Mouse (Mus musculus): ENCODE measurements around the gene Prkd3. TPM values are rescaled to one million over a fixed set of nuclear protein-coding genes. Genes with fewer than 3 reads are reported as not detected.

The Prkd3 gene
- polyA plus RNA-seq, 1 experiment from 2014 or later: 19.7 TPM

DNA sequence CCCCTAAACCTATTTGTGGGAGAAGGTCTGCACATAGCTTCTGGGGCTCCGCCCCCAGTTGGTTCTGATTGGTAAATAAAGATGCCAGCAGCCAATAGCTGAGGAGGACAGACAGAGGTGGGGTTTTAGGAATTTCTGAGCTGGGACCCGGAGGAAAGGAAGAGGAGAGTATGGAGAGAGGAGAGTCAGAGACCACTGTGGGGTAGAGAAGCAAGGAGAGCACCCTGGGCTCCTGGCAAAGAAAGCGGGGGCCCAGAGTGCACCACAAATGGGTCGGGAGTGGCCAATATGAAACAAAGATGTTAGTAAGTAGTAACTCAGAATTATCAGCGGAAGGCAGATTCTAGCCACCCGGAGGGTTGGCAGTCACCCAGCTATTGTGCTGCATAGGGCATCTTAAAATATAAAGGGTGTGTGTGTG, 107.7 kb downstream of the Prkd3 start:
- Histone ChIP-seq H3K36me3 (ENCODE audit: control insufficient read depth, insufficient read depth, low read length) (0 out of 2 replicates have a peak, but pooled peaks cover under 1% of the 10 kb centered on the region), H3K9me3 (ENCODE audit: control insufficient read depth, low read length) (no peaks in the 10 kb centered on the region), H3K27me3 (ENCODE audit: control insufficient read depth, insufficient read depth, low read length) (no peaks in the 10 kb centered on the region), H3K27ac (replicated peaks; ENCODE audit: low read depth, low read length) (0 out of 2 replicates have a peak overlapping the region, but pooled peaks have one; percentile 32), H3K4me3 (replicated peaks; ENCODE audit: low read depth, low read length) (peak overlapping the region; percentile 36), H3K4me1 (ENCODE audit: control insufficient read depth, insufficient read depth, low read length) (peaks cover 13% of the 10 kb centered on the region), H3K4me2 (ENCODE audit: low read length) (peak overlapping the region; percentile 54), H3K9ac (replicated peaks; ENCODE audit: low read length) (no peak overlapping the region)
- peak; percentile 72 for DNase-seq
- WGBS: 29% methylated on average over 6 of the region's 6 CpGs
- peak; percentile 46; the same call in 1 of the 2 replicates for ATAC-seq (ENCODE audit: low FRiP score, low TSS enrichment)

DNA sequence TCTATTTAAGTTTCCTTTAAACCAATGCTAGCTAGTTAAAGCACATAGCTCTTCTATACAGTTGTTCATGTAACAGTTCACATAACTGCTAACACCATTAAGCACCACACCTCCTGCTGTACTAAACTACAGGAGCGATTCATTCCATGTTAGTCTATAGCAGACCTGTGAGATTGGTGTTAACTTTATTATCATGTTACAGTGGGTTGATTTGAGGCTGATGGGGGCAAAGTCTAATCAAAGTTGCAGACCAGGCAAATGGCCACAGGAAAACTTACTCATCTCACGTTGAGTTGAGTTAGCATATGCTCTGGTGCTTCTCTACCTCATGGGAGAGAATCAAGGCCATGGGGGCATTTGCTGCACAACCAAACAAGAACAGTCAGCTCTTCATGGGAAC, 111.2 kb downstream of the Prkd3 start:
- Histone ChIP-seq H3K4me2 (ENCODE audit: low read length) (no peak overlapping the region), H3K9me3 (ENCODE audit: control insufficient read depth, low read length) (no peaks in the 10 kb centered on the region), H3K36me3 (ENCODE audit: control insufficient read depth, insufficient read depth, low read length) (no peaks in the 10 kb centered on the region), H3K9ac (replicated peaks; ENCODE audit: low read length) (no peak overlapping the region), H3K4me1 (ENCODE audit: control insufficient read depth, insufficient read depth, low read length) (no peaks in the 10 kb centered on the region), H3K27ac (replicated peaks; ENCODE audit: low read depth, low read length) (no peak overlapping the region), H3K27me3 (ENCODE audit: control insufficient read depth, insufficient read depth, low read length) (no peaks in the 10 kb centered on the region), H3K4me3 (replicated peaks; ENCODE audit: low read depth, low read length) (no peak overlapping the region)
- WGBS: 84% methylated on average over 2 of the region's 2 CpGs
- DNase-seq (no peak), ATAC-seq (ENCODE audit: low FRiP score, low TSS enrichment) (no peak)

DNA sequence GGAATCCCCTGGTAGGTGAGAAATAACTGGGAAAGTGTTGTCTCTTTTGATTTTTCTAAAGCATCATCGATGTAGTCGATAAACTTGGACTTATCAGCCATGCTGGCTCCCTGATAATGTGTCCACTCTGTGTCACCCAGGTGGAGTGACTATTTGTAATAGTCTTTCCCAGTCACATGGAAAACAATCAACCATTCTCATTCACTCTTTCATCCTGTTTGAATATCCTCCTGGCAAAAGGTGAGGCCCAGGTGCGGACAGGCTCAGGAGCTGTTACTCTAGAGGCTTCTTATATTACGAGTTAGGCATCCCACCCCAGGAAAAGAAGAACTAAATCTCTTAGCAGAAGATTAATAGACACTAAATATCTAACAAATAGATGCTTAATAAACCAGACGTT, 113.7 kb downstream of the Prkd3 start, which contains the start of gene Sult6b1:
Gene Sult6b1, minus strand, starts transcription at position 101 of the 400 bp plus-strand sequence.
- no peak within 1 kb of the TSS for H3K4me3 ChIP-seq (replicated peaks; ENCODE audit: low read depth, low read length)
- H3K27me3 ChIP-seq (ENCODE audit: control insufficient read depth, insufficient read depth, low read length): no peaks in the 10 kb centered on the region
- 87% methylated on average over 5 of the region's 5 CpGs for WGBS
- ATAC-seq (ENCODE audit: low FRiP score, low TSS enrichment) (no peak), DNase-seq (no peak)
- H3K9me3 ChIP-seq (ENCODE audit: control insufficient read depth, low read length): no peaks in the 10 kb centered on the region
- H3K9ac ChIP-seq (replicated peaks; ENCODE audit: low read length): no peak within 1 kb of the TSS
- H3K4me1 ChIP-seq (ENCODE audit: control insufficient read depth, insufficient read depth, low read length): no peaks in the 10 kb centered on the region
- H3K27ac ChIP-seq (replicated peaks; ENCODE audit: low read depth, low read length): no peak within 1 kb of the TSS
- no peak within 1 kb of the TSS for H3K4me2 ChIP-seq (ENCODE audit: low read length)
- H3K36me3 ChIP-seq (ENCODE audit: control insufficient read depth, insufficient read depth, low read length): no peaks in the 10 kb centered on the region

DNA sequence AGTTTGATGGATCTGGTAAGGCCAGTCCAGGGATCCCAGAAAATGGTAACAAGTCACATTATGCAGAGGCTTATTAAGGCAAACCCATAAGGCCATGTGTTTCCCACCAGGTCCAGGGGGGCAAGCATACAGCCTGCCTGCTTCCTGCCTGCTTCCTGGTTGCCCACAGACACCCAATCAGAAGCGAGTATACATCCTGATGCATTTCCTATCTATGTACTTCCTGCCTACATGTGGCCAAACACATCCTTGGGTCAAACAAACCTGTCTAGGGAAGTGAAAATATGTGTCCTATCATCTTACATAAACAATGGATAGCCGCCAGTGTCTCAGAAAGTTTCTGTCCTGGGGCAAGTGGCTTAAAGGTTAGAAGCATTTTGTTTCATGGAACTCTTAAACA, 117.5 kb downstream of the Prkd3 start:
- Histone ChIP-seq H3K36me3 (ENCODE audit: control insufficient read depth, insufficient read depth, low read length) (no peaks in the 10 kb centered on the region), H3K27me3 (ENCODE audit: control insufficient read depth, insufficient read depth, low read length) (no peaks in the 10 kb centered on the region), H3K4me1 (ENCODE audit: control insufficient read depth, insufficient read depth, low read length) (no peaks in the 10 kb centered on the region), H3K4me3 (replicated peaks; ENCODE audit: low read depth, low read length) (no peak overlapping the region), H3K27ac (replicated peaks; ENCODE audit: low read depth, low read length) (no peak overlapping the region), H3K9ac (replicated peaks; ENCODE audit: low read length) (no peak overlapping the region), H3K4me2 (ENCODE audit: low read length) (no peak overlapping the region), H3K9me3 (ENCODE audit: control insufficient read depth, low read length) (no peaks in the 10 kb centered on the region)
- WGBS: 88% methylated on average over 2 of the region's 2 CpGs
- DNase-seq (no peak), ATAC-seq (ENCODE audit: low FRiP score, low TSS enrichment) (no peak)

Other genes with a start within 250 kb of the Prkd3 start
- 19.8 and 21.1 TPM in 2 replicates for gene Heatr5b, start 185.5 kb downstream of the Prkd3 start, polyA plus RNA-seq (2014; fragmentation: Nextera tagmentation; extraction: Ambion mirVana)
- 44.3 and 52.5 TPM in 2 replicates for gene Gpatch11, start 185.2 kb downstream of the Prkd3 start, polyA plus RNA-seq (2014; fragmentation: Nextera tagmentation; extraction: Ambion mirVana)
- 2.6 and 5.0 TPM in 2 replicates for gene Eif2ak2, start 138.2 kb downstream of the Prkd3 start, polyA plus RNA-seq (2014; fragmentation: Nextera tagmentation; extraction: Ambion mirVana)
- not detected in 2 replicates for gene Sult6b1, start 113.8 kb downstream of the Prkd3 start, polyA plus RNA-seq (2014; fragmentation: Nextera tagmentation; extraction: Ambion mirVana)
- gene Cebpzos, start 104.3 kb downstream of the Prkd3 start, polyA plus RNA-seq (2014; fragmentation: Nextera tagmentation; extraction: Ambion mirVana): 116 TPM in 2 replicates
- gene Cebpz, start 83.8 kb downstream of the Prkd3 start, polyA plus RNA-seq (2014; fragmentation: Nextera tagmentation; extraction: Ambion mirVana): 48.8 and 53.4 TPM in 2 replicates
- gene Ndufaf7, start 83.7 kb downstream of the Prkd3 start, polyA plus RNA-seq (2014; fragmentation: Nextera tagmentation; extraction: Ambion mirVana): 54.3 and 58.9 TPM in 2 replicates
- 21.1 and 26.1 TPM in 2 replicates for gene Qpct, start 31.1 kb upstream of the Prkd3 start, polyA plus RNA-seq (2014; fragmentation: Nextera tagmentation; extraction: Ambion mirVana)